Mouse (Mus musculus) spleen, adult 18-20 months (tissue): ENCODE data around the gene Tmem191c.
"Not testable (repeated sequence)": the region's sequence is repeated elsewhere in the genome, so short reads cannot be mapped to it uniquely, and the experiment has no call there.

ENCODE experiments used
- DNase-seq, 2 experiments: peaks; one replicate each; pipeline ENCODE4 v3.0.0; 2022; ENCODE audit warnings: mixed read lengths in 2 of 2

The Tmem191c gene

DNA sequence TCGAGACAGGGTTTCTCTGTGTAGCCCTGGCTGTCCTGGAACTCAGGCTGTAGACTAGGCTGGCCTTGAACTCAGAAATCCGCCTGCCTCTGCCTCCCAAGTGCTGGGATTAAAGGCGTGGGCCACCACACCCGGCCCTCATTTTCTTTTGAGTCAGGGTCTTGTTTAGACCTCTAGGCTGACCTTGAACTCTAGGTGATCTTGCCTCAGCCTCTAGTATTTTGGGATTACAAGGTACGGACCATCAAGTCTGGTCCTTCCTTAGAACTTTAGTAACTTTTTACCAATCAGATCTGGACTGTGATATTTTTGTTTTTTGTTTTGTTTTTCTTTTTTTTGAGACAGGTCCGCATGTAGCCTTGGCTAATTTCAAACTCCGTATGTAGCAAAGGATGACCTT, at the start of gene Tmem191c:
Gene Tmem191c, plus strand, starts transcription at position 357 of the 400 bp plus-strand sequence.
- no peak for DNase-seq

DNA sequence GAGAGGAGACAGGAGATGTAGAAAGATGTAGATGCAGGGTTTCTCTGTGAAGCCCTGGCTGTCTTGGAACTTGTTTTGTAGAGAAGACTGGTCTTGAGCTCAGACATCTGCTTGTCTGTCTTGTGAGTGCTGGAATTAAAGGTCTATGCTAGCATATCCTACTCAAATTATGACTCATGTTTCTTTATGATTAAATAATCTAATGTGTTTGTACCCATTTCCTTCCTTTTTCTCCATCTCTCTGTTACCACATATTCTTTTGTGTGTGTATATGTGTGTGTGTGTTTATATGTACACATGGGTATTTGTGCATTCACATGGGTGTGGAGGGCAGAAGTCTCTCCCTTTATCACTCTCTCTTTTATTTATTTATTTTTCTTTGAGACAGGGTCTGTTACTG, 49.4 kb upstream of the Tmem191c start:
- no peak for DNase-seq

DNA sequence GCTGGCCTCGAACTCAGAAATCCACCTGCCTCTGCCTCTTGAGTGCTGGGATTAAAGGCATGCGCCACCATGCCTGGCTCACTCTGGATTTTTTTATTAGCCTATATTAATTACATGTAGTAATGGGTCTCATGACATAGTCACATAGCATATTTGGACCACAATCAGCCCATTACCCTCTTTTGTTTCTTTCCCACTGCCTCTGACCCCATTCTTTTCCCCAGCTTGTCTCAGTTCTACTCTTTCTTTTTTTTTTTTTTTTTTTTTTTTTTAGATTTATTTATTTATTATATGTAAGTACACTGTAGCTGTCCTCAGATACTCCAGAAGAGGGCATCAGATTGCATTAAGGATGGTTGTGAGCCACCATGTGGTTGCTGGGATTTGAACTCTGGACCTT, 44.4 kb upstream of the Tmem191c start:
- not testable (repeated sequence) for DNase-seq

DNA sequence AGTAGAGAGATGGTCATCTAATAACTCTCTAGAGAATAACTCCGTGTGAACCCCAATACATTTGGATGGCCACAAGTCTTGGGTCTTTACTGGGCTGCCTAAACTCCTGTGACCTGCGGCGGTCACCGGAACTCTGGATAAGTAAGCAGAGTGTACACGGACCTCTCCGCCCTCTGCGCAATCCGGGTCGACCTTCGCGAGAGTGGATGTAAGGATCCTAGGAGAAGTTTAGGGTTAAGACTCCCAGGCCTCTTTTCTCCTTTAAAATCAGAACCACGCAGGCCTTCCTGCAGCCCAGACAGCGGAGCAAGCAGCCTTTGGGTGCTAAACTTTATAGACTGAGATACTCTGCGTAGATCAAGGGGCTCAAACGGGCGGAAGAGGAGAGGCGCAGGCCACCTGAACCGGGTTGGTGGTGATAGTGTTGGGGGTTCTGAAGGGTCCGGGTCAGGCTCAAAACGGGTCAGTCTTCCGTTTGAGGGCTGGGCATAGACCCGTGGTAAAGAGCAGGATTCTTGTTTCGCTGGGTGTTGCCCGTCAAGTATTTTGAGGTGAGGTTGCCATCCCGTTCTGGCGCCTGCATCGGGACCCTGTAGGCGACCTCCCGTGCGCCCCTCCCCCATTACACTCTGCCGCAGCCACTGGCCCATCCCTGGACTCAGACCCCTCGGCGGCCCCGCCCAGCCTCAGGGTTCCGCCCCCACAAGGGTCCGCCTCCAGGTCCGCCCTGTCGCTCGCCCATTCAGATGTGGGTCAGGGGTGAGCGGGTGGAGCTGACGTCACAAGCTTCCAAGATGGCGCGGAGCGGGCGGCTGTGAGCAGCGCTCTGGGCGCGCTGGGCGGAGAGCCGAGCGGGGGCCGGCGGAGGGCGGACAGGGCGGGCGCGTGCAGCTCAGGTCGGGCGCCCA, 42.8 kb upstream of the Tmem191c start, which contains the start of gene Hic2:
Gene Hic2, plus strand, starts transcription at position 779 of the 908 bp plus-strand sequence.
- peak; percentile 87 to 92 for DNase-seq

DNA sequence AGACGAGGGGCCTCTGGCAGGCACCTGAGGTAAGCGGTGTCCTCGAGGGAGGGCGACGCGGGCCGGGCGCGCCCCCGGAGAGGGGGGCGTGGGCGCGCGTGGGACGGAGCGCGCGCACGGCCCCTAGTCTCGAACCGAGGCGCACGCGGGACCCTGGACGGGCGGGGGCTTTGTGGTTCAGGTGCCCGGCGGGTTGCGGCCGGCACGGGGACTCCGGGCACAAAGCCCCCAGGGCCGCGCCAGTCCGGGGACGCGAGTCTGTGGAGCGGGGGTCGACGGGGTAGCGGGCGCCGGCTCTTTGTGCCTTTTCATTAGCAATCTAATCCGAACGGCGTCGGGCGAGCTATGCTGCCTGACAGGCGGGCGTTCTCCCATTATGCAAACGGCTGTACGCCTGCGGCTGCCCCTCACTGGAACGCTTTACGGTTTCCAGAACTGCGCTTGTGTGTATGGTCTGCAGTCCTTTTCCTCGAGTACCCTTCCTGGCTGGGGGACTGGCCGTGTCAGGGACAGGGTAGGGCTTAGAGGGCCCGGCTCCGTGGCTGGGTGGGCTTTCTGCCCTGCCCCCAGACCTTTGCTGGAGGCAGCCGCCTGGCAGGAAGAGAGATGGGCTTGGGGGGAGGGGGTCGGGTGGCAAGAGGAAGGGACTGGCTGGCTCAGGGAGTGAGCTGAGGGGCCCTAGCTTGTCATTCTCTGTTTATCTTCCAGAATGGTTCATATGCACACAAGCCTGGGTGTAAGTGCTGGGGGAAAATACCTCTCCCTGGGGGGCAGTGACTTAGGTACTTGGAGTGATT, 42.0 kb upstream of the Tmem191c start:
- DNase-seq: no peak

DNA sequence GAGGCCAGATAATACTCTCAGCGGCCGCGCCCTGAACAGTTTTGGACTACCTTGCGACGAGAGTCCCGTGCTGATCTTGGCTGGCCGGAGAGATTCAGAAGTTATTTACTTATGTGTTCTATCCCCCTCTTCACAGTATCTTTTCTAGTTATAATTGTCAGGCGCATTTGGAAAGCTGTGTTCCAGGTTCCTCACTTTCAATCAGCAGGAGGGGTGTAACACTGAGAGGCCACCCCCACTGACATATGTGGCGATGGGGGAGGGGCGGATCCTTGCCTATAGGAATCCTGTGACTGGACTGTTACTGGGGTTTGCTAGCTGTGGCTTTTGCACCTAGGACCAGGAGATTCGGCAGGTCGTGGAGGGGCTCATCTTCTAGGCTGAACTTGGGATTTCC, 41.4 kb upstream of the Tmem191c start:
- no peak for DNase-seq

DNA sequence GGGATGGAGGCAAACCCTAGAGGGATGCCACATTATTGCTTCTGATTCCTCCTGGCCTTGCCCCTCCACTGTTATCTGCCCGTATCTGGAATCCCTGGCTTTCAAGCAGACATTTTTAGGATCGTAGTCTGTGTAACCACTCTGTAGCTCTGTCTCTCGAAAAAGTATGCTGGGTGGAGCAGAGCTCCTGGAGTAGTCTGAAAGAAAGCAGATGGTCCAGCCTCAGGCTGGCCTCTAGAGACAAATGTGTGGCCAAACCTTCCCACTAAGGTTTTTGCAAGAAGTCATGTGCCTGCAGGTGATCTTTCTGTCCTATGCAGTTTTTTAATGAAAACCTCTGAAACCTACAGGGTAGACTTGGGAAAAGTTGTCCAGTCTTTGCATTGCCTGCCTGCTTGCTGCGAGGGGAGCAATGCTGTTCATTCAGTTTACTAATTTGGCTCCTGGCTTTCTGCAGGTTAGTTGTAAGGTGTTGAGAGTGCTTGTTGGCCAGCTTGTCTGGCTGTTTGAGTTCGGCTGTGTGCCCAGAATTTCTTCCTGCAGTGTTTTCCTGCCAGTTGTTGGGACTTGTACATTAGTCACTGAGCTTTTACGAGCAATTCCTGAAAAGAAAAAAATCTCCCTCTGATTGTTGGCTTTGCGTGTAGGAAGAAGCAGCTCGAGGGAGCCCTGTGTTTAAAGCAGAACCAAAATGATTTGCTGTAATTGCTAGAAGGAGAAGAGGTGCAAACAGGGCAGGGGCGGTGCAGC, 40.8 kb upstream of the Tmem191c start:
- no peak for DNase-seq

DNA sequence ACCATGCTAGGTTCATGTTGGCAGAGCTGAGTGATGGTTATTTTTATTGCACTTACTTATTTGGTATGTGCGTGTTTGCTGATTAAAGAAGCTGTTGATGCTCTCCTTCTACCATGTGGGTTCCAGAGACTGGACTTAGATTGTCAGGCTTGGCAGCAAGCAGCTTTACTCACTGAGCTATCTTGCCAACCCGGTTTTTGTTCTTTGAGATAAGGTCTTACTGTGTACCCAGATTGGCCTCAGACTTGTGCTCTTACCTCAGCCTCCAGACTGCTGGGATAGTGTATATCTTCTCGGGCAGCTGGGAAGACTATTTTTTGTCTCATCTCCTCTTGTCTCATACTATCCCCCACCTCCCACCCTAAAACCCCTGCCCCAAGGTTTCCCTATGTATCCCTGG, 38.2 kb upstream of the Tmem191c start:
- no peak for DNase-seq

DNA sequence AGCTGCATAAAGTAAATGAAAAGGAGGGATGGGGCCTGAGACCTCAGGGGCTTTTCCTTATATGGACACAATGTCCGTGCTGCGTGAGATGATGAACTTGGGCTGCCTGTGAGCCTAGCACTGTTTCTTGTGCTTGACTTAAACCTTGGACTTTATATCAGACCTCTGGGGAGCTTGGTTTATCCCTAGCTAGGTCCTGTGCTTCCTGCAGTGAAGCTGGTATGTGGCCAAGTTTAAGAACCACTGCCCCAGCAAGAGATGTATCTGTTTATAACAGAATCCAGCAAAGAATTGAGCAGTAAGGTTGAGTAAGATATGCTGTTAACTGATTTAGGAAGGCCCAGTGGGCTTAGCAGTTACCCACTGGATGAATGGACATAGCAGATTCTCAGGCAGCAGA, 36.5 kb upstream of the Tmem191c start:
- no peak for DNase-seq

DNA sequence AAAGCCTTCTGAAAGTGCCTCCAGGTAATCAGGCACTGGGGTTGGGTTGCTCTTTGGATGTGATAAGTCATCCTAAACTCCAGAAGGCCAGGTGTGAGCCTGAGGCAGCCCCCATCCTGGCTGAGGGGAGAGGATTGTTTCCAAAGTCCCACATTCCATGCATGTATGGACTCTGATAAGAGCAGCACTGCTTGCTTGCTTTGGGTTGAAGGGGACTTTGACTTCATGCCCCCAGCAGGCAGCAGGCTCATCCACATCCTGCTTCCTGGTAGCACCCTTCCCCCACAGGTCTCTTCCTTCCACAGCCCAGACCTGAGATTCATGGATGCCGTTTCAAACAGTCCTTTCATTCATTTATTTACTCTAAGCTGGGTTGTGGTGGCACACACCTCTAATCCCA, 32.1 kb upstream of the Tmem191c start:
- DNase-seq: no peak

DNA sequence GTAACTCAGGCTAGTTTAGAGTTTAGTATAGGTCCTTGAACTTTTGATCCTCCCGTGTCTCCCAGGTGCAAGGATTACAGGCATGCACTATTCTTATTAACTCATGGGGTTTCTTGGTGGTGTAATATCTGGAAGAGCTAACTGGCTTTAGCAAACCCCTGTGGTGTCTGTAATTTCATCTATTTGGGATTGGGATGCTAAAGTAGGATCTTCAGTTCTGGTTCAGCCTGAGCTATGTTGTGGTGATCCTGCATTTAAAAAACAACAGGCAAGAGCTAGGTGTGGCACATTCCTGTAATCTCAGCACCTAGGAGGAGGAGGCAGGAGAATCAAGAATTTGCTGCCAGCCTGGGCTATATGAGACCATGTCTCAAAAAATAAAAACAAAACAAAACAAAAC, 30.9 kb upstream of the Tmem191c start:
- DNase-seq: no peak

DNA sequence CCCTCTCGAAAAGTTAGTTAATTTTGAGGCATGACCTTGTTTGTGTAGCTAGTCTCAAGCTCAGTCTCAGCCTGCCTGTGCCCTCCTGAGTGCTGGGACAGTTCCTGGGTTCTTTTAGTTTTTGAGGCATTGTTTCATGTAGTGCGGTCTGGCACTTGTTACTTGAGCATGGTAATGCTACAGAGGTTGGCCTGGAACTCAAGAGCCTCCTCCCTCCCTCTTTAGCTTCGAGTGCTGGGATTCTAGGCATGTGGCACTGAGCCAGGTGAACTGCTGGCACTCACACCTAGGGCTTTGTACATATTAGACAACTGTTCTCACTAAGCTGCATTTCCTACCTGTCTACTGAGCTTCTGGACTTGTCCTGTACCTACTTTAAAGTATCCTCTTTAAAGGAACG, 28.1 kb upstream of the Tmem191c start:
- DNase-seq: no peak

DNA sequence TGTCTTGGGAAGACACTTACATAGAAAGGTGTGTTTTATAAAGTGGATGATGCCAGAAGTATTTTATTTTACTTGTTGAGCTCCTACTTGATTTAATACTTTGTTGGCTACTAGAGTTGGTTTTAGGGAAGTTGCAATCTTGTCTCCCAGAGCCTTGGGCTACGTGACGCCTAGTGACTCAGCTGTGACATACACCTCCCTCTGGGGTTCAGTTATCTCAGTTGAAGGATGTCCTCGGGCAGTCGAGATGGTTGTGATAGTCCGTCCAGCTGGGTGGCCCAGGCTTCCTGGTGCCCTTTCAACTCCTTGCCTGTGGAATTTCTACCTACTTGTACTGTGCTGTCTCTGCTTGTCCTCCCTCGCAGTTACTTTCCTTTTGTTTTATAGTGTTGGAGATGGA, 26.7 kb upstream of the Tmem191c start:
- DNase-seq: no peak

DNA sequence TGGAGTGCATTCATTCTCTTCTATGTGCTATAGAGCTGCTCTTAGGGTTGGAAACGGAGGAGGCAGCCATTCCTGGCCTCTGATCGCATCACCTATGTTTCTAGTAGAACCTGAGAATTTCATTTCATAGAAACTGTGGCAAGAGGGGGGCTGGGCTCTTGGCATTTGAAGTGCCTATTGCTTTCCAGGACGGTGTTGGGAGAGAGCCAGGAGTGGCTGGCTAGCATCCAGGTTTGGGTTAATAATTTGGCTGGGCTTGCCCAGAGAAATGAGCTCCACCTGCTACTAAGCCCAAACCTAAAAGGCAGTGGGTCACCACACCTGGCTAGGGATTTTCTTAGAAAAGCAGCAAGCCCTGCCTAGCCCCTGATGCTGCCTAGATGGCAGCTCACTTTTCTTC, 24.3 kb upstream of the Tmem191c start:
- DNase-seq: no peak

DNA sequence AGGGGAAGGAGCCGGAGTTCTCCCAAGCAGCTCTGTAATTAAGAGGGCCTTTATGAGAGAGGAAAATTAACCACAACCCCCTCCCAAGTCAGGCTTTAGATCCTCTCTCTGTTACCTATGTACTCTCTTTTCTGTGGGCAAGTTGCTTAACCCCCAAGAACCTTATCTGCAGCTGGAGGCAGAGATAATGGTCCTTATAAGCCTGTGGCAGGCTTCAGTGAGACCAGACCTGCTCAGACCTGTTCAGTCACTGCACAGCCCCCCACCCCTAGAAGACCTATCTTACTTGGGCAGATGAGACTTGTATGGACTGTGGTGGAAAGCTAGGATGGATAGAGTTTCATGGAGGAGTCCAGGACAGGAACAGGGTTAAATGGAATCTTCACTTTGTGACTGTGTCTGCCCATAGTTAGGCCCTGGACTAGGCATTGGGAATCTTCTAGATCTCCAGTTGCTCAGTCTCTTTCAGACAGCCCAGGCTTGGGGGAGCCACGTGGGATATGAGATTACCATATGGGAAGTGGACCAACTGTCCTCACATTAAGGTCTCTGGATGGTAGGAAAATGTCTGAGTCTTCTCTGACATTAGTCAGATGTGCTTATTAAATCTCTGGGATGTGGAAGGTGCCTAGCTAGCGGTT, 23.7 kb upstream of the Tmem191c start:
- DNase-seq: no peak

DNA sequence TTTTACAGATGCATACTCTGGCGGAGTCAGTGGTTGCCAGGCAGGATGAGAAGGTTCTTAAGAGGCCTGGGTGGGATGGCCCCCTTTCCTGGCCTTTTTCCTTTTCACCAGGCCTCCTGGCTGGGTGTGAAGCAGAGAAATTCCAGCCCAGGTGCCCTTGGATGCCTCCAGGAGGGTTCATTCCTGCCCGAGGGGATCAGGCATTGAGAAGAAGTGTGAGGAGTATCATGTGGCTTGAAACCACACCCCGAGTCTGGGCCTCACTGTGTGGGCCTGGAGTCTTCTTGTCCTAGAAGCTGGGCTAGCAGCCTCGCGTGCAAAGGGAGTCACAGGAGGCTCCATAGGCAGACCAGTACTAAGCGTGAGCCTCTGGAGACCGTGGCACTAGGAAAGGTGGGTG, 23.0 kb upstream of the Tmem191c start:
- DNase-seq: no peak

DNA sequence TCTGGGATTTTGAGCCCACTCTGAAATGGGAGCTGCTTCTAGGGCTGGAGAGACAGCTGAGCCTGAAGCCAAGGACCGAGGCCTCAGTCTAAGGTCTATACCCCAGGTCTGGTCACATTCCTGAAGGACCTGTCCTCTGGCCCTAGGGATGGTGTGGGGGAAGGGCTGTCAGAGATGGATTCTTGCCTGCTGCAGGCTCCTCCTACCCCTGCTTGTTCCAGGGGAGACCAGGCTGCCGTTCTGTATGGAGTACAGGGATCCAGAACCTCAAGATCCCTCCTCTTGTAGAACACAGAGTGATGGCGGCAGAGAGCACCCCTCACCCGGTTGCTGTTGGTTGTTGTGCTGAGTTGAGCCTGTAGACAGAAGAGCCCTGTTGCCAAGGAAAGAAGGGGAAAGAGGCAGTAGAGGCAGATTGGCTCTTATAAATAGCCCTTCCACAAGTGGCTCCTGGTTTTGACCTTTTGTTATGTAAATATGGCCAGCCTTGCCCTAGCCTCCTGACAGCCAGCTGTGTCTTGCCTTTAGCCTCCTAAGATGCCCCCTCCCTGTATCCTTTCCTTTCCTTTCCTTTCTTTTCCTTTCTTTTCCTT, 21.8 kb upstream of the Tmem191c start:
- no peak for DNase-seq

DNA sequence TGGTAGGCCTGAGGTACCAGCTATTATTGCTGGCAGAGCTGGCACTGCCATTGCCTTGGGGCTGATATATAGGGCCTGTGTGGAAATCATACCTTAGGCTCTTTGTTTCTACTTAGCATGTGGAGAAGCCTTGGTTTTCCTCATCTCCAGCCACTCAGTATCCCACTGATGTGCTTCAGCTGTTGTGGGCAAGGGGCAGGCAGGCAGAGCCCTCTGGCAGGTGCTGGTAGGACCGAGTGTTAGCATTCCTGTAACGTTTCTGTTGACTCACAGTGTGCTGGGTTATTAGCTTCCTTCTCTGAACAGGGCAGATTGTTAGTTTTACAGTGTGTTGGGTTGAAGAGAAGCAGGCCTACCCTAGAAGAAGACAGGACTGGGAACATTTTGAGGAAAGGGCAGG, 20.6 kb upstream of the Tmem191c start:
- no peak for DNase-seq

DNA sequence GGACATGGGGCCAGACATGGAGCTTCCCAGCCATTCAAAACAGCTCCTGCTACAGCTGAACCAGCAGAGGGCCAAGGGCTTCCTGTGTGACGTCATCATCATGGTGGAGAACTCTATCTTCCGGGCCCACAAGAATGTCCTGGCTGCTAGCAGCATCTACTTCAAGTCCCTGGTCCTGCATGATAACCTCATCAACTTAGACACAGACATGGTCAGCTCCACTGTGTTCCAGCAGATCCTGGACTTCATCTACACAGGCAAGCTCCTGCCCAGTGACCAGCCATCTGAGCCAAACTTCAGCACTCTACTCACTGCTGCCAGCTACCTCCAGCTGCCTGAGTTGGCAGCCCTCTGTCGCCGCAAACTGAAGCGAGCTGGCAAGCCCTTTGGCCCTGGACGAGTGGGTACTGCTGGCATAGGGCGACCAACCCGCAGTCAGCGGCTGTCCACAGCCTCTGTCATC, 18.5 kb upstream of the Tmem191c start:
- no peak for DNase-seq

DNA sequence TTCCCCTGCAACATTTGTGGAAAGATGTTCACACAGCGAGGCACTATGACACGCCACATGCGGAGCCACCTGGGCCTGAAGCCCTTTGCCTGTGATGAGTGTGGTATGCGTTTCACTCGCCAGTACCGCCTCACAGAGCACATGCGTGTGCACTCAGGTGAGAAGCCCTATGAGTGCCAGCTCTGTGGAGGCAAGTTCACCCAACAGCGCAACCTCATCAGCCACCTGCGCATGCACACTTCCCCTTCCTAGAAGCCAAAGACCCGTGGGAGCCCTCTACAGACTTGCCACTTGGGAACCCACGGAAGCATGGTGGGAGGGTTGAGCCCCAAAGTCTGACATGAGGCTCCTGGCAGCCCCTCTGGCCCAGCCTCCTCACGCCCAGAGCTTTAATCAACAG, 17.0 kb upstream of the Tmem191c start:
- DNase-seq: no peak

DNA sequence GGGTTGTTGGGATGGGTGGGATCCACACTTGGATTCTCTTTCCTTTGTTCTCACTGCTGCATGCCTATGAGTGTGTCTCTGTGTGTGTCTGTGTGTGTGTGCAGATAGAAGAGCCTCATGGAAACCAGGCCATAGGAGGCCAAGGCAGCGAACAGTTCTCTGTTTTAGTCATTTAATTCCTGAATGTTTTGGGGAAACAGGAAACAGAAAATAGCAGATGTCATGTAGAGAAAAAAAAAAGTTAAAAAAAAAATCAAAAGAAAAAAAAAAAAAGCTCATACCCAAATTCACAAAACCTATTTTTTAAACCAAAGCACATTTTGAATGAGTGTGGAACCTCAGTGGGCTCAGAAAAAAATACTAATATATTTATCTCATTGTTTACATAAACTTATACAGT, 14.5 kb upstream of the Tmem191c start:
- no peak for DNase-seq

DNA sequence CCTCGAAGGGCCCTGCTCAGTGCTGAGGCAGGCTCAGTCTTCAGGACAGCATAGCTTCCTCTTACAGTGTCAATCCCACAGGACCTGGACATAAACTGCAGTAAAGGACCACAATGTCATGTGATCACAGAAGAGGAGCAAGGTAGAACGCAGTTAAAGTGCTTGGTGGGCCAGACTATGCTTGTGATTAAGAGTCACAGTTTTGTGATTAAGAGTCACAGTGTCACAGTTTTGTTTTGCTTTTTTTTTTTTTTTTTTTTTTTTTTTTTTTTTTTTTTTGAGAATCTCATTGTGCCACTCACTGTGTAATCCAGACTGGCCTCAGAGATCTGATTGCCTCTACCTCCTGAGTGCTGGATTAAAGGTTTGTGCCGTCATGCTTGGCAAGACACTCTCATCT, 9.8 kb upstream of the Tmem191c start:
- DNase-seq: no peak
